In the genomic region with DNA sequence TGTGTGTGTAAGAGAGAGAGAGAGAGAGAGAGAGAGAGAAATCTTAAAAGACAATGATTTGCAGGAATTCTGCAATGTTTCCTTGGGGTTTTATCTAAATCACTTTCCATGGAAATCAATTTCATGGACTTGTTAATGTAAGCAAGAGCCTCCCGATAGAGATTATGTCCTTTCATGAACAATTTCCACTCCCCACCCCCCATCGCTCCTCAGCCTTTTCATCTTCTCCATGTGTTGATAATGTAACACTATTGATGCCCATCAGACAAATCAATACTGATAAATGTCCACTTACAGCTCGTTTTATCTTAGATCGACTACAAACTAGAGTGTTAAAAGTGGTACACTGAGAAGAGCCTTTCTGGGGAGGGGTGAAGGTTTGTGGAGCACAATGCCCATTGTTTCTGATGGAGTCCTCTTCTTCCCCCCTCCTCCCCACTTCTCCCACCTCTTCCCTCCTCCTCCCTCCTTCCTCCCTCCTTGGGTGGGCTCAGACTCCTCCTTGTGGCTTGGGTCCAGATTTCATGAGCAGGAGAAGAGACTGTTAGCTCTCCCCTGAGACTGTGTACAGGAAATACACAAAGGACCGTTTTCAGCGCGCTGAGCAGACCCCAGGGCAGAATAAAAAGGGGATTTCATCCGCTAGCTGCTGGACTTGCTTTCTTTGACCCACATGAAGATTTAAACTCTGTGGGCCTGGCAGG, we compare ENCODE assay signal across 15 mouse cellular contexts.
A peak's percentile ranks its signal among the peaks of the same experiment; 100 is the strongest.
DNase-seq lines count a peak whose midpoint lies in the region; ATAC-seq and TF ChIP-seq lines count a peak whose summit lies in the region.
"Had no signal": no experiment of that assay in that cellular context is flagged by ENCODE, and none has a peak within 500 bp of the region (broad histone marks: within the 10 kb centered on the region; RNA-seq: fewer than 3 reads in every experiment).

No protein-coding gene starts in this region.

- TF ChIP-seq CTCF in lung, embryonic 14.5 days (IDR thresholded peaks at IDR 0.05; ENCODE audit: low read depth): peak; percentile 43; the same call in 1 of the 2 replicates
- 0 out of 2 replicates have a peak, but pooled peaks have one; percentile 22 for TF ChIP-seq CTCF in forebrain, postnatal 0 days (IDR thresholded peaks at IDR 0.05; ENCODE audit: low read depth)

- peaks cover 19% of the 10 kb centered on the region for H3K4me1 ChIP-seq in lung, embryonic 14.5 days (ENCODE audit: insufficient read depth)
- H3K4me1 ChIP-seq in forebrain, postnatal 0 days (ENCODE audit: insufficient read depth): no peaks in the 10 kb centered on the region
- peaks cover 20% of the 10 kb centered on the region for H3K4me1 ChIP-seq in midbrain, embryonic 14.5 days (ENCODE audit: control insufficient read depth, insufficient read depth, low read length)

- no peaks in the 10 kb centered on the region for H3K27me3 ChIP-seq in lung, embryonic 14.5 days (ENCODE audit: insufficient read depth, low read length)
- no peaks in the 10 kb centered on the region for H3K27me3 ChIP-seq in forebrain, postnatal 0 days (ENCODE audit: insufficient read depth, low read length)
- H3K27me3 ChIP-seq in midbrain, embryonic 14.5 days (ENCODE audit: control insufficient read depth, insufficient read depth, low read length): 0 out of 2 replicates have a peak, but pooled peaks cover 3% of the 10 kb centered on the region

- H3K9ac ChIP-seq in lung, embryonic 14.5 days: no peak overlapping the region
- no peak overlapping the region for H3K9ac ChIP-seq in forebrain, postnatal 0 days
- H3K9ac ChIP-seq in midbrain, embryonic 14.5 days (replicated peaks; ENCODE audit: low read length): no peak overlapping the region
- H3K9ac ChIP-seq: heart, embryonic 12.5 days; hindbrain, embryonic 15.5 days had no signal

- no peaks in the 10 kb centered on the region for H3K9me3 ChIP-seq in lung, embryonic 14.5 days (ENCODE audit: low read depth, low read length)
- no peaks in the 10 kb centered on the region for H3K9me3 ChIP-seq in forebrain, postnatal 0 days (ENCODE audit: low read length)
- H3K9me3 ChIP-seq in midbrain, embryonic 14.5 days (ENCODE audit: control insufficient read depth, low read length): no peaks in the 10 kb centered on the region
- H3K9me3 ChIP-seq: hindbrain, embryonic 15.5 days had no signal

- WGBS in lung, embryonic 14.5 days: 19% methylated on average over 8 of the region's 8 CpGs
- 32% methylated on average over 8 of the region's 8 CpGs for WGBS in forebrain, postnatal 0 days
- WGBS in midbrain, embryonic 14.5 days: 7% methylated on average over 8 of the region's 8 CpGs

- no peak overlapping the region for H3K4me2 ChIP-seq in lung, embryonic 14.5 days
- no peak overlapping the region for H3K4me2 ChIP-seq in forebrain, postnatal 0 days (ENCODE audit: low read depth)
- H3K4me2 ChIP-seq in midbrain, embryonic 14.5 days (ENCODE audit: low read length): no peak overlapping the region
- H3K4me2 ChIP-seq: heart, embryonic 12.5 days; hindbrain, embryonic 15.5 days had no signal

- no peaks in the 10 kb centered on the region for H3K36me3 ChIP-seq in lung, embryonic 14.5 days (ENCODE audit: insufficient read depth)
- H3K36me3 ChIP-seq in forebrain, postnatal 0 days (ENCODE audit: insufficient read depth): no peaks in the 10 kb centered on the region
- H3K36me3 ChIP-seq in midbrain, embryonic 14.5 days (ENCODE audit: control insufficient read depth, insufficient read depth, low read length): no peaks in the 10 kb centered on the region
- H3K36me3 ChIP-seq: heart, embryonic 12.5 days; hindbrain, embryonic 15.5 days had no signal

- intact Hi-C loops in left cerebral cortex, postnatal 25 days (cut with DNase I): no loop called here

- H3K27ac ChIP-seq in lung, embryonic 14.5 days (ENCODE audit: low read depth): no peak overlapping the region
- no peak overlapping the region for H3K27ac ChIP-seq in forebrain, postnatal 0 days (ENCODE audit: low read depth, low read length)
- no peak overlapping the region for H3K27ac ChIP-seq in midbrain, embryonic 14.5 days (replicated peaks; ENCODE audit: low read depth, low read length)
- H3K27ac ChIP-seq: hindbrain, embryonic 15.5 days; macrophage had no signal

- ATAC-seq in lung, embryonic 14.5 days (ENCODE audit: insufficient read depth): no peak; the same call in 1 of the 2 replicates
- no peak for ATAC-seq in forebrain, postnatal 0 days
- peak; percentile 66; the same call in 1 of the 2 replicates for ATAC-seq in midbrain, embryonic 14.5 days (ENCODE audit: low FRiP score, low TSS enrichment)

- DNase-seq in embryo, embryonic 10 days (ENCODE audit: low spot score): peak; percentile 52
- no peak for DNase-seq in embryo, embryonic 9.5 days (ENCODE audit: extremely low spot score)
- DNase-seq in lung, embryonic 14.5 days: peak; percentile 78
- DNase-seq in lung, postnatal 25 days (ENCODE audit: low spot score): no peak
- DNase-seq in forebrain, postnatal 0 days: peak; percentile 29
- DNase-seq in midbrain, embryonic 14.5 days: peak; percentile 79
- DNase-seq in cerebellum, postnatal 36 days: no peak
- no peak for DNase-seq in left cerebral cortex, postnatal 25 days (ENCODE audit: low spot score in 2 of 2)
- DNase-seq: adrenal gland, adult 8-10 months; gastrocnemius, postnatal 14 days; kidney, postnatal 36 days; liver had no signal

- no peak overlapping the region for H3K4me3 ChIP-seq in lung, embryonic 14.5 days (ENCODE audit: low read depth, low read length)
- no peak overlapping the region for H3K4me3 ChIP-seq in forebrain, postnatal 0 days (ENCODE audit: low read depth, low read length)
- H3K4me3 ChIP-seq in midbrain, embryonic 14.5 days (replicated peaks; ENCODE audit: low read depth, low read length): no peak overlapping the region
- H3K4me3 ChIP-seq: heart, embryonic 12.5 days; hindbrain, embryonic 15.5 days had no signal

Comparison
In these comparisons a context has a peak if more than half of its experiments do, and no peak if none do; other contexts are left out.
1. DNase-seq: peak in embryo, embryonic 10 days (single experiment), lung, embryonic 14.5 days (single experiment), forebrain, postnatal 0 days (single experiment) and midbrain, embryonic 14.5 days (single experiment); none in embryo, embryonic 9.5 days (single experiment), lung, postnatal 25 days (single experiment), cerebellum, postnatal 36 days (0 of 2) and left cerebral cortex, postnatal 25 days (0 of 2).